Comparison of ENCODE assay signal across 11 mouse cellular contexts in genomic region chr12:108896006-108896405, GRCm38 (mm10). TPM values are rescaled to one million over a fixed set of nuclear protein-coding genes. Genes with fewer than 3 reads are reported as not detected.
DNase-seq lines count a peak whose midpoint lies in the region; ATAC-seq and TF ChIP-seq lines count a peak whose summit lies in the region.
"Had no signal": no experiment of that assay in that cellular context is flagged by ENCODE, and none has a peak within 500 bp of the region (broad histone marks: within the 10 kb centered on the region; RNA-seq: fewer than 3 reads in every experiment).

No protein-coding gene starts in this region.

- H3K27me3 ChIP-seq in forebrain, embryonic 14.5 days (replicated peaks; ENCODE audit: control insufficient read depth, insufficient read depth, low read length) = no peaks in the 10 kb centered on the region
- H3K27me3 ChIP-seq: embryonic facial prominence, embryonic 13.5 days; megakaryocyte, embryonic 14.5 days had no signal

- peak; percentile 45; the same call in 1 of the 2 replicates for ATAC-seq in common myeloid progenitor, adult 5-6 weeks (replicated peaks; ENCODE audit: low read depth, poor library complexity, severe bottlenecking)
- ATAC-seq in forebrain, embryonic 14.5 days = no peak

- WGBS in forebrain, embryonic 14.5 days = 72% methylated on average over 3 of the region's 3 CpGs

- intact Hi-C loops in gastrocnemius, adult 2 months (cut with DNase I) = loop anchor here (5.0 kb wide), 1 partner anchor 84 kb away; no protein-coding TSS in a partner anchor
- intact Hi-C loops in gastrocnemius, postnatal 36 days (cut with DNase I) = no loop called here
- intact Hi-C loops in heart, postnatal 36 days (cut with DNase I) = no loop called here

- peak; percentile 59 for TF ChIP-seq CTCF in gastrocnemius, adult 2 months (IDR thresholded peaks at IDR 0.05)

- peaks cover 11% of the 10 kb centered on the region for H3K4me1 ChIP-seq in forebrain, embryonic 14.5 days (ENCODE audit: control insufficient read depth, insufficient read depth, low read length)

- DNase-seq in gastrocnemius, adult 2 months = no peak
- DNase-seq in gastrocnemius, postnatal 36 days = no peak
- DNase-seq in retina, embryonic 14.5 days (ENCODE audit: low spot score) = peak; percentile 36
- DNase-seq in retina, postnatal 1 day = no peak
- peak; percentile 45 for DNase-seq in thymus, postnatal 4 days
- DNase-seq in heart, postnatal 36 days = no peak
- DNase-seq in forebrain, embryonic 14.5 days (ENCODE audit: low spot score) = no peak
- DNase-seq: layer of hippocampus, postnatal 36 days had no signal

- 0 out of 2 replicates have a peak, but pooled peaks cover 3% of the 10 kb centered on the region for H3K36me3 ChIP-seq in forebrain, embryonic 14.5 days (ENCODE audit: control insufficient read depth, insufficient read depth, low read length)

- no peak overlapping the region for H3K4me3 ChIP-seq in gastrocnemius, adult 2 months
- H3K4me3 ChIP-seq in forebrain, embryonic 14.5 days (ENCODE audit: low read depth, low read length) = no peak overlapping the region
- H3K4me3 ChIP-seq: embryonic facial prominence, embryonic 13.5 days; megakaryocyte, embryonic 14.5 days had no signal

- H3K9me3 ChIP-seq in forebrain, embryonic 14.5 days (replicated peaks; ENCODE audit: control insufficient read depth, low read length) = no peaks in the 10 kb centered on the region
- H3K9me3 ChIP-seq: embryonic facial prominence, embryonic 13.5 days; megakaryocyte, embryonic 14.5 days had no signal

- no peak overlapping the region for H3K9ac ChIP-seq in forebrain, embryonic 14.5 days (ENCODE audit: low read length)
- H3K9ac ChIP-seq: embryonic facial prominence, embryonic 13.5 days had no signal

- H3K27ac ChIP-seq in gastrocnemius, adult 2 months = no peak overlapping the region
- no peak overlapping the region for H3K27ac ChIP-seq in forebrain, embryonic 14.5 days (ENCODE audit: low read depth, low read length)
- H3K27ac ChIP-seq: embryonic facial prominence, embryonic 13.5 days had no signal

- no peak overlapping the region for H3K4me2 ChIP-seq in forebrain, embryonic 14.5 days (ENCODE audit: low read length)
- H3K4me2 ChIP-seq: embryonic facial prominence, embryonic 13.5 days had no signal

RNA-seq across cellular contexts. Expression of gene Wars, which starts 2.0 kb away (rescaled TPM):
- total RNA-seq in gastrocnemius, adult 2 months (2021) = 10 to 100 TPM; 28.4 to 29.1 TPM
- 10 to 100 TPM; 23.8 to 26.2 TPM for total RNA-seq in gastrocnemius, postnatal 36 days (2021)
- 40.2 and 48.6 TPM in 2 replicates for total RNA-seq in common myeloid progenitor, adult 5-6 weeks (2017)
- total RNA-seq in heart, postnatal 36 days (2021) = 10 to 100 TPM; 32.5 to 40.6 TPM
- 101 and 113 TPM in 2 replicates for polyA plus RNA-seq in forebrain, embryonic 14.5 days (2014; fragmentation: Nextera tagmentation; extraction: Ambion mirVana)

RNA-seq across cellular contexts. Expression of gene Wdr25, which starts 2.6 kb away (rescaled TPM):
- 1 to 10 TPM; 2.5 to 5.3 TPM for total RNA-seq in gastrocnemius, adult 2 months (2021)
- total RNA-seq in gastrocnemius, postnatal 36 days (2021) = 1 to 10 TPM; 4.6 to 5.1 TPM
- total RNA-seq in common myeloid progenitor, adult 5-6 weeks (2017) = 0.82 and 13.5 TPM in 2 replicates
- total RNA-seq in heart, postnatal 36 days (2021) = 1 to 10 TPM; 3.8 to 4.3 TPM
- 3.5 and 3.7 TPM in 2 replicates for polyA plus RNA-seq in forebrain, embryonic 14.5 days (2014; fragmentation: Nextera tagmentation; extraction: Ambion mirVana)

Comparison
In these comparisons a context has a peak if more than half of its experiments do, and no peak if none do; other contexts are left out.
1. DNase-seq: peak in retina, embryonic 14.5 days (single experiment) and thymus, postnatal 4 days (single experiment); none in gastrocnemius, adult 2 months (single experiment), gastrocnemius, postnatal 36 days (0 of 2), retina, postnatal 1 day (single experiment), heart, postnatal 36 days (0 of 2) and forebrain, embryonic 14.5 days (single experiment).